Mouse (Mus musculus) splenic B cell, adult 2 months (primary cell): ENCODE measurements around the gene Ucma.

ENCODE experiments used
- DNase-seq: peaks from one replicate; pipeline ENCODE4 v3.0.0-alpha.2; 2011; ENCODE audit warnings: low read depth, low spot score
- H3K27me3 ChIP-seq: 2 replicates; pipeline ENCODE4 v1.6.1; 2012; ENCODE audit warnings: mild to moderate bottlenecking, low read length, moderate library complexity, mixed read lengths; ENCODE audit not compliant: control insufficient read depth, poor library complexity, insufficient read depth, severe bottlenecking
- H3K36me3 ChIP-seq: 2 replicates; pipeline ENCODE4 v1.6.1; 2012; ENCODE audit warnings: mild to moderate bottlenecking, low read length, moderate library complexity, mixed read lengths; ENCODE audit not compliant: control insufficient read depth, poor library complexity, insufficient read depth, severe bottlenecking

Gene Ucma

GRCm38 (mm10) chr2:4987388-4988180 lies 11.7 kb downstream of the Ucma start:
- Histone ChIP-seq H3K27me3 (no peaks in the 10 kb centered on the region; the same call in 1 of the 2 replicates), H3K36me3 (no peaks in the 10 kb centered on the region)
- no peak for DNase-seq

- peak; percentile 37 for DNase-seq
- H3K27me3 ChIP-seq: no peaks in the 10 kb centered on the region; the same call in 1 of the 2 replicates
- H3K36me3 ChIP-seq: no peaks in the 10 kb centered on the region
Observed at GRCm38 (mm10) chr2:4988826-4989424, 13.0 kb downstream of the Ucma start.

- DNase-seq: no peak
- no peaks in the 10 kb centered on the region for H3K36me3 ChIP-seq
- no peaks in the 10 kb centered on the region for H3K27me3 ChIP-seq
Observed at GRCm38 (mm10) chr2:4993584-4993983, 17.7 kb downstream of the Ucma start.

DNA sequence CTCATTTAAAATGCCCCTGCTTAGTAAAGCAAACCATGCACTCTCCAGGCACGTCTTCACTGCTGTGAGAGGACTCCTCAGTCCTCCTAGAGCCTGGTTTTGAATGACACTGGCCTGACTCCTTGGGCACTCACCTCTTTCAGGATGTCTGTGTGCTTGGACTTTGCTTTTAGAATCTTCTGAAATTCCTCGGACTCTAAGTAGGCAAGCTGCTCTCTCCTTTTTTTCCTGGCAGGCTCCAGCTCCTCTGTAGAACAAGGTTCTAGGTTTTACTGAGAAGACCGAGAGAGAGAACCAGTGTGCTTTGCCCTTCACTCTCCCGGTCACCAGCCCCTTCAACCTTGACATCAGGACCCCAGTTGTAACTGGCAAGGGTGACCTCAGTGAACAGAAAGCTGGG lies 18.5 kb downstream of the Ucma start:
- DNase-seq: no peak
- H3K27me3 ChIP-seq: no peaks in the 10 kb centered on the region
- H3K36me3 ChIP-seq: no peaks in the 10 kb centered on the region

- Histone ChIP-seq H3K36me3 (no peaks in the 10 kb centered on the region), H3K27me3 (no peaks in the 10 kb centered on the region)
- no peak for DNase-seq
Observed at GRCm38 (mm10) chr2:4995646-4996045, 19.7 kb downstream of the Ucma start.

GRCm38 (mm10) chr2:4996421-4996824 lies 20.5 kb downstream of the Ucma start:
- Histone ChIP-seq H3K36me3 (no peaks in the 10 kb centered on the region), H3K27me3 (no peaks in the 10 kb centered on the region)
- DNase-seq: no peak

DNA sequence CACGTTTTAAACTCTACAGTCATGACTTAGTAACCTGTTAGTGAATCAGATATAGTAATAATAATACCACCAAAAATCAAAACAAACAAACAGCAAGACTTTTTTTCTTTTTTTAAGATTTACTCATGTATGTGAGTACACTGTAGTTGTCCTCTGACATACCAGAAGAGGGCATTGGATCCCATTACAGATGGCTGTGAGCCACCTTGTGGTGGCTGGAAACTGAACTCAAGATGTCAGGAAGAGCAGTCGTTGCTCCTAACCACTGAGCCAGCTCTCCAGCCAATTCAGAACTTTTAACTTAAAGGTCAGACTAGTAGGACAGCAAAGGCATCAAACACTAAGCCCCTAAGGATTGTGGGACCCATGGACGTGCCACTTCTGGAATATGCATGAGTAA lies 23.0 kb downstream of the Ucma start:
- Histone ChIP-seq H3K36me3 (no peaks in the 10 kb centered on the region), H3K27me3 (no peaks in the 10 kb centered on the region)
- DNase-seq: peak; percentile 8

GRCm38 (mm10) chr2:5001266-5001665 lies 25.3 kb downstream of the Ucma start:
- DNase-seq: no peak
- Histone ChIP-seq H3K27me3 (no peaks in the 10 kb centered on the region), H3K36me3 (no peaks in the 10 kb centered on the region)

DNA sequence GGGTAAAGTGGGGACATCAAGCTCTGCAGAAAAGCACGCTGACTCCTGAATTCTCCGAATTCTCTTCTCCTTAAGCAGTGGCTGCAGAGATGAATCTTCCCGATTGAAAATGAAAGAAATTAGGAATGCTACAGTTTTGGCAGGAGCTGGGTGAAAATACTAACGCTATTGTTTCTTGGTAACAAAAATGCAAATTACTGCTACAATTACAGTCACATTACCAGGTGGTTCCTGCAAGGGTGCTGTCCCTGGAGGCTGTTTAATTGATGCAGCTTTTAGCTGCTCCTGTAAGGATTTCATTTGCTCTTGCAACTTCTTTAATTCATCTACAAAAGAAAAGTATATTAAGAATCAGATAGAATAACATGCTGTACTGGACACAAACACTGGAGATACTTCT lies 31.2 kb downstream of the Ucma start:
- DNase-seq: no peak
- Histone ChIP-seq H3K27me3 (no peaks in the 10 kb centered on the region), H3K36me3 (no peaks in the 10 kb centered on the region)

DNA sequence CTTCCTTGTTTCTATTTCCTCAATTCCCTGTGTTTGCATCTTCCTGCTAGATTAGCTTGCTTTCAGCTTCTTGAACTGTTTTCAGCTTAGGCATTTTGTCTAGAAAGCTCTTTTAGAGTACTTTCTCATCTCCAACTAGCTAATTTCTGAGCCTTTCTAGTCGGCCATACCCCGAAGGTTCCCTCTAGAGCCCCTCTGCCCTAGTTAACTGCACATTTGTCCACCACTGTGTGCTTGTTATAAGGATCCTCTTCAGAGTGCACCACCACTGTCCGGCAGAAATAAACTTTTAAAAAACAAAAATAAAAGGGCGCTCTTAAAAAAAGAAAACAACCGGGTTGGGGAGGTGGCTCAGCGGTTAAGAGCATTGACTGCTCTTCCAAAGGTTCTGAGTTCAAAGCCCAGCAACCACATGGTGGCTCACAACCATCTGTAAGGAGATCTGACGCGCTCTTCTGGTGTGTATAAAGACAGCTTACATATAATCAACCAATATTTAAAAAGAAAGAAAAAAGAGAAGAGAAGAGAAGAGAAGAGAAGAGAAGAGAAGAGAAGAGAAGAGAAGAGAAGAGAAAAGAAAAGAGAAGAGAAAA lies 36.1 kb downstream of the Ucma start:
- DNase-seq: no peak
- H3K36me3 ChIP-seq: no peaks in the 10 kb centered on the region
- H3K27me3 ChIP-seq: no peaks in the 10 kb centered on the region

- peak; percentile 93 for DNase-seq
- Histone ChIP-seq H3K27me3 (no peaks in the 10 kb centered on the region), H3K36me3 (no peaks in the 10 kb centered on the region)
Observed at GRCm38 (mm10) chr2:5012491-5013324, 36.8 kb downstream of the Ucma start, which contains the start of gene Mcm10. TSS of gene Mcm10 (minus strand) at chr2:5012791.

- Histone ChIP-seq H3K36me3 (no peaks in the 10 kb centered on the region), H3K27me3 (no peaks in the 10 kb centered on the region)
- DNase-seq: peak; percentile 15
Observed at GRCm38 (mm10) chr2:5014616-5015015, 38.7 kb downstream of the Ucma start.

DNA sequence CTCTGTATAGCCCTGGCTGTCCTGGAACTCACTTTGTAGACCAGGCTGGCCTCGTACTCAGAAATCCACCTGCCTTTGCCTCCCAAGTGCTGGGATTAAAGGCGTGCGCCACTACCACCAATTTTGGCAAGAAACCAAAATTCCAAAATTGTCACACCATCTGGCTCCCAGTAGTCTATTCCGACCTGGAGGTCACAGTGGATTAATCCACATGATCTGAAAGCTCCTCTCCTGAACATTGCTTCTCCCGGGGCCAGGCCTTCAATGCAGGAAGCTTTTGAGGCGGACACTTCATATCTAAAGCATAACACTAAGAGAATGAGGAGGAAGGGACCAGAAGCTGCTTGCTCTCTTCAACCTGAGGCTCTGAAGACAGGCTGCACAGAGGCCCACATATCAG lies 39.6 kb downstream of the Ucma start:
- DNase-seq: no peak
- H3K36me3 ChIP-seq: no peaks in the 10 kb centered on the region
- no peaks in the 10 kb centered on the region for H3K27me3 ChIP-seq

GRCm38 (mm10) chr2:5016922-5017321 lies 41.0 kb downstream of the Ucma start:
- DNase-seq: no peak
- H3K27me3 ChIP-seq: no peaks in the 10 kb centered on the region

More at GRCm38 (mm10) chr2:5016922-5017321, 41.0 kb downstream of the Ucma start:
- H3K36me3 ChIP-seq: no peaks in the 10 kb centered on the region
